Mouse (Mus musculus): ENCODE measurements around the gene Klhdc8a.
A peak's percentile ranks its signal among the peaks of the same experiment; 100 is the strongest.
"Not testable (repeated sequence)": the region's sequence is repeated elsewhere in the genome, so short reads cannot be mapped to it uniquely, and the experiment has no call there.

Gene Klhdc8a

DNA sequence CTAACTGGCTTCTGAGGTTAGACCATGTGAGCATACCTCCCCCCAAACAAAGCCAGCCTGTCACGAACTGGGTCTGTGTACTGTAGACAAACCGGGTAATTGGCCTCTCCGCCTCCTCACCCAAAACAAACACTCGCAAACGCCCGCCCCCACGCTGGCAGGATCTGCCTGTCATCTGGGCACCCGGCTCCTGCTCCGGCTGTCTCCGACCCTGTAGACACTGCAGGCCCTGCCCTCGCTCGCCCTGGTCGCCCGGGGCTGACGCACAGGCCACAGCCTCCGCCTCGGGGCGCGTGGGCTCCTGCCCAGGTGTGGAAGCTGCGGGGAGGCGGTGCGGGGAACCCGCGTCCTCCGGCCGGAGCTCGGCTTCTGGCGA lies at the start of gene Klhdc8a:
Klhdc8a (plus strand) TSS at position 202 of the 376 bp plus-strand sequence.
- peak; percentile 65 for DNase-seq

DNA sequence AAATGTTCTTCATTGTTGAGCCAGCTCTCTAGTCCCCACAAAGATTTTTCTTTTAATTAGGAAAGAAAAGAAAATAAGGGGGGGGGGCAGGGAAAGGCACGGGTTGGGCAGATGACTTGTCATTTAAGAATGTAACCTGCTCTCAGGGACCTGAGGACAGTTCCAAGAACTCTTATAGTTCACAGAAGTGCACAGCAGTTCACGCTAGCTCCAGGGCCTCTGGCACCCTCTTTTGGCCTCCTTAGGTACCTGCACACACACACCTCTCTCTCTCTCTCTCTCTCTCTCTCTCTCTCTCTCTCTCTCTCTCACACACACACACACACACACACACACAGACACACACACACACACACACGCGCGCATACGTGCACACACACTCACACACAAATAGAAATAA lies 44.0 kb upstream of the Klhdc8a start:
- no peak for DNase-seq

DNA sequence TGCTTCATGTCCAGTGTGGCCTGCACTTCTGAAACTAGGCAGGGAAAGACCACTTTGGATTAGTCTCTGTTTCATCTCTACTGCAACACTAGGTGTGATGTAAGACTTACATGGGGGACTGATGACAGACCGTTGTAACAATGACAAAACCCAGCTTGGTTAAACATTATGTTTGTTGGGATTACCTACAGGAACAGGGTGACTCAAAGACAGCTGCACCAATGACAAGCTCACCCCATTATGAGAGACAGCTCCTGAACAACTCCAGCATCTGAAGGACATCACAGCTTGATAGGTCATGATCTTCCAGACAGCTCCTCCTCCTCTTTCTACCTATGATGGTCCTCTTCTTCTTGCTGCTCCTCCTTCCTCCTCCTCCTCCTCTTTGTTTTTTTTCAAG lies 38.1 kb upstream of the Klhdc8a start:
- no peak for DNase-seq

DNA sequence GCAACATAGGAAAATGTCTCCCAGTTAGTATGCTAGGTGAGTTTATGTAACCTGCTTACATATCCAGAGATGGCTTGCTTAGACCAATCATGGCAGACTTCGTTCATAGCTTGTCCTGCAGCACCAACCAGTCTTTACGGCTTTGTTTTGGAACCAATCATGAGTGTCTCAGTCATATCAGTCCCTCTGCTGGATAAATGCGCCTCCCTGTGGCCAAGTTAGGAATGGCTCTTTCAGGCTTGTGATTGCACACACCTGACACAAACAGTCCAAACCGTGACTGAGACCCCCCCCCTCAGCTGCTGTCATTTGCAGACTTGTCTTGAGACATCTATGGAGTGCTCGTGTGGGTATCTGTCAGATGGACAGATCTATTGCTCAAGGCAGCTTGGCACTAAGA lies 37.4 kb upstream of the Klhdc8a start:
- no peak for DNase-seq

DNA sequence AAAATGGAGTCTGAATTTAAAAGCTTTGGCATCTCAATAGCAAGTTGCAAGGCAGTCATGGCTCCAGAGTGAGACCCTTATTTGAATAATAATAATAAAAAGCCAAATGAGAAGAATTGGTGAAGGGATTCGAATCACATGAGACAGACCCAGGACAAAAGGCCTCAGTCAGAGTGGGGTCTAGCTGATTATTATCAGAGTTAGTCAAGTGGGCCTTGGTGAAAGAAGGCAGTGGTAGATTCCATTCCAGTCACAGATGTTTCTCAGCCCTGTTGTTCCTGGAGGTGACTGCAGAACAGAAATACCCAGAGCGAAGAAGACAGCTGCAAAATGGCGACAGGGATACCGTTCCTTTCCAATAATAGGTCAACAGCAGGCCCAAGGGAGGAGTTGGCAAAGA lies 34.8 kb upstream of the Klhdc8a start:
- no peak for DNase-seq

DNA sequence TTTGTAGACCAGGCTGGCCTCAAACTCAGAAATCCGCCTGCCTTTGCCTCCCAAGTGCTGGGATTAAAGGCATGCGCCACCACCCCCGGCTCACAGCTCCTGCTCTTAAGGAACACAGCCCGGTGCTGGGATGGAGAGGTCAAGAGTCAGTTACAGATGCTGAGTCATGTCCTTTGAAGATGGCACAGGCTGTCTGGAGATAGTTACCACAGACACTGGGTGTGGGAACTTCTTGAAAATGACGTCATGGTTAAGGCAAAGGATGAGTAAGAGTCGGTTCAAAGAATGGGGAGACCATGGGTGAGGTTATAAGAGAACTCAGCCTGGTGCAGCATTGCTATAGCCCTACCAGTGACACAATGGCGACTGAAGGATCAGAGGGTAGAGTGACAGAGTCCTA lies 33.8 kb upstream of the Klhdc8a start:
- no peak for DNase-seq

DNA sequence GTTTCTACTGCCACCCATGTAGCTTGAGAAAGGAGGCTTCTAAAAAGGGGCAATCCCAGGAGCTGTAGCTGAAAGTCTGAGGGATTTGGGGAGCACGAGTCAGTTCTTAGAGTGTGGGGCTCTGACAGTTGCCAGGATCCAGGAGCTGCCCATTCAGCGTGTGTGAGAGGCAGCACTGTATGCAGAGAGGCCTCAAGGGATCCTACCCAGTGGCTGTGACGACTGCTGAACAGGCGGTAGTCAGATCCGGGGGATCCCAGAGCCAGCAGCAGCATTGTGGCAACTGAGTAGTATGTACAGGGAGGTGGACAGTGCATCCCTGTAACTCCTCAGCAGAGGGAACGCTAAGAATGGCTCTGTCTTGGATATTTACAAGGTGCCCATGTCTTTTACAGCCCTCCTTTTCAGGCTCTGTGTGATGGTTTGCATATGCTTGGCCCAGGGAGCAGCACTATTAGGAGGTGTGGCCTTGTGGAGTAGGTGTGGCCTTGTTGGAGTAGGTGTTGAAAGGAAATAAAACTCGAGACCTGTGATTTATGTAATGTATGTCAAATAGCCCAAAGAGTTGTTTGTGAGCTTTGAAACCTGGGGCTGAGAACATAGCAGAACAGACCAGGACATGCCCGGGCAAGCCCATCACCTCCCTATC lies 33.1 kb upstream of the Klhdc8a start:
- no peak for DNase-seq

DNA sequence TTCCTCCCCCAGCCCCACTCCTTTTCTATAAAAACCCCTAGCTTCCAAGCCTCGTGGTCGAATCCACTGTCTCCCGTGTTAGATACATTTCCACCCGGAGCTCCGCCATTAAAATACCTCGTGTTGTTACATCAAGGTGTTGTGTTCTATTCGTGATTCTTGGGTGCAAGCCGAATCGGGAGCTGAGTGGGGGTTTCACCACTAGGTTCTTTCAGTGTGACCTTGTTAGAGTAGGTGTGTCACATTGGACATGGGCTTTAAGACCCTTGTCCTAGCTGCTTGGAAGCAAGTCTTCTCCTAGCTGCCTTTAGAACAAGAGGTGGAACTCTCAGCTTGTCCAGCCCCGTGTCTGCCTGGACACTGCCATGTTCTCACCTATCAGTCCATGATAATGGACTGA lies 32.5 kb upstream of the Klhdc8a start:
- no peak for DNase-seq

DNA sequence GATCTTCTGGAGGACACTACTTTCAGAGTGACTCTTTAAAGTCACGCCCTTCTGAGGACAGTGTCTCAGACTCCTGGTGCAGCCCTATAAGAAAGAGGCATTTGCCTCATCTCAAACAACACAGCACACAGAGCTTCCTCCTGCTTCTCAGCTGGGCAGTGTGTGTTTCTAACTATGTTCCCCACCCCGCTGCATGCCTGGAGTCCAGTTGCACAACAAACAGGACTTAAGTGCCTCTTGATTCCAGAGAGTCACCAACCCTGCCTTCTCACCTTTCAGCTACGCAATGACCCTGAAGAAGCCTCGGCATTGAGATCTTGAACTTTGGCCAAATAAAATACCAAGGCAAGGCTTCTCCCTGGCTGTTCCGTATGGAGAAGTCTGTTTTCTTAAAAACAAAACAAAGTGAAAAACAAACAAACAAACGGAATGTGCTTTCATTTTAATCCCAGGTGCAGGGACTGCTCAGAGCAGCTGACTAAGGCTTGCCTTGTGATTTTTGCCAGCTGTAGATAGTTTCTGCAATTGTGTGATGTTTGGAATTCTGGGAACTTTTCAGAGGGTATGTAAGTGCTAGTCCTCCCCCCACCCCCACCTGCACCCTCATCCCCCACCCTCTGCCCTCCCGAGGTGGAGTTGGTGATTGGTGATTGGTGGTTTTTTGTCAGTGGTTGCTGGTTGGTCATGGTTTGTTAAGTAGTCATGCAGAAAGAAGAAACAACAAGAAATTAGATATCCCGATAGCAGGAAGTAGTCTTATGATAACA lies 31.5 kb upstream of the Klhdc8a start:
- DNase-seq: peak; percentile 52

DNA sequence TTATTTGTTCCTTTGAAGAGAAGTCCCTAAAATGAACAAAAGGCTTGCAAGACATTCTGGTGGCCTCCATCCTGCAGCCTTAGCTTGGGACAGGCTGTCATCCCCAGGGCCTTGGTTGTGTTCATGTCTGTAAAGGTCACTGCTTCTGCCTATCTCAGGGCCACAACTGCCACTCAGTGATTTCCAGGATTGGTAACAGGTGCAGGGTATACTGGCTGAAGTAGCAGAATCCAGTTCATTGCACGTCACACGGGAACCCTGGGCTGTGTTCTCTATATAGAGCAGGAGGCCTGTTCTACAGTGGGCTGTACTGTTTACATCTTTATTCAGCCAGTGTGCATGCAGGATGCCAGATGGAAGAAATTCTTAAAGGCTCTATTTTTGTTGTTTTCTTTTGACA lies 30.5 kb upstream of the Klhdc8a start:
- DNase-seq: no peak

DNA sequence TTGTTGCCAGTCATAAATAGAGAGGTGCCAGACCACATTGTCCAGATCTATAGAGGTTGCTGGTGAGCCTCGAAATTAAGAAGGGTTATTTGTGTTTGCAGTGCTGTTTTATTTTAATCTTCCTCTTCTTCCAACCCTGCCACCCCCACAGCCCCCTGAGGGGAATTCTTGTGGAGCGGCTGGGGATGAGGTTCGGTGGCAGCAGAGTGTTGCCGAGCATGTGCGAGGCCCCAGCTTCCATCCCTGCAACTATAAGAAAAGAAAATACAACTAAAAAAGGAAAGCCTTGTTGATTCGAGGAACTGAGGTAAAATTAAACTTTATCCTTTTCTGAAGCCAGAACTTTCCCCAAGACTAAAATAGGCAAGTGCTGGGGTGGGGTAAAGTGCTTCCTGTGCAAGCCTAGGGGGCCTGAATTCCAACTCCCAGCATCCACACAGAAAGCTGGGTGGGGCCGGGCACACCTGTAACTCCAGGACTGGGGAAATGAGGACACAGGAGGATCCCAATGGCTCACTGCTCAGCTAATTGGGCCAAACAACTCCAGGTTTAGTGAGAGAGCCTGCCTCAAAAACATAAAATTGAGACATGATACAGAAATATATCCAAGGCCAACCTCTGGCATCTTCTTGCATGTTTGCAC lies 29.9 kb upstream of the Klhdc8a start:
- DNase-seq: no peak

DNA sequence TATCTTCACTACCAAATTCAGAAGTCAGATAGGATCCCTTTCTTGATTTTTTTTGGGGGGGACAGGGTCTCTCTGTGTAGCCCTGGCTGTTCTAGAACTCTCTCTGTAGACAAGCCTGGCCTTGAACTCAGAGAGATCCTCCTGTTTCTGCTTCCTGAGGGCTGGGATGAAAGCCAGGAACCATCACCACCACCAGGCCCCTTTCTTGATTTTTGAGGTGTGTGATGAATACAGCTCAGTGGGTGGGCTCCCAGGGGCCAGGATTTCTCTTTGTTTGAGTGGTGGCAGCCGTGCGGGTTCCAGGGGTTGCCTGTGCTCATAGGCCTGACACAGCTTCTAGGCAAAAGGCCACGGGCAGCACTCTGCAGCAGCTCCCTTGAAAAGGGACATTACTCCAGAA lies 27.2 kb upstream of the Klhdc8a start:
- no peak for DNase-seq

DNA sequence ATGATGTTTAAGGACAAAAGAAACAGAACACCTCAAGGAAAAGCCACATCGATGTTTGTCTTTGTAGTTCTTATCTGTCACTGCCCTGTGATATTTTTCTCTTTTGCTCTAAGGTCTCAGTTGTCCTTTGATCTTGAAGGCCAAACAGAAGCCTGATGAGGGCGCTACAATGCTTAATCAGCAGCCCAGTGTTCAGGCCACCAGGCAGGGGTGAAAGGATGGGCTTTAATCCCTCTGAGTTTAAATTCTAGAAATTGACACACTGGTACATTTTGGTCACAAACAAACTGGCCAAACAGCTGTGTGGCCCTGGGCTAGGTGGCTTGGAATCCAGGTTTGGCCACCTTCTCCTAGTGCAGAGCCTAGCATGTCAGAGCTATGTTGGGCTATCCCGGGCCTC lies 21.7 kb upstream of the Klhdc8a start:
- no peak for DNase-seq

DNA sequence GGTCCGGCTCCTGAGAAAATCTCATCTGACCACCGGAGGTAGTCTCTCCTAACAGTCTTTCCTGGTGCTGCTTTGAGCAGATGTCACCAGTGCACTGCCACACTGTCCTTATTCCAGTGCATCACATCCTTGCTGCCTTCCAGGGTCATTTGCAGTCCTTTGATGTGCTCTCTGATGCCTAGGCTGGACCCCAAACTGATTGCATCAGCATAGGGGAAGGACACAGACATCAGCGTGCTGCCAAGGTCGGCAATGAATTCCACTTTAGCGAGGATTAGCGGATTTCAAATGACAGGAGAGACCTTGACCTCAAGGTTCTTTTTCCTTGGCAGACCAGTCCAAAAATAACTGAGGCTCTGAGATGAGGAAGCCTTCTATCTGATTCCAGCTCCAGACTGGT lies 21.3 kb upstream of the Klhdc8a start:
- no peak for DNase-seq

DNA sequence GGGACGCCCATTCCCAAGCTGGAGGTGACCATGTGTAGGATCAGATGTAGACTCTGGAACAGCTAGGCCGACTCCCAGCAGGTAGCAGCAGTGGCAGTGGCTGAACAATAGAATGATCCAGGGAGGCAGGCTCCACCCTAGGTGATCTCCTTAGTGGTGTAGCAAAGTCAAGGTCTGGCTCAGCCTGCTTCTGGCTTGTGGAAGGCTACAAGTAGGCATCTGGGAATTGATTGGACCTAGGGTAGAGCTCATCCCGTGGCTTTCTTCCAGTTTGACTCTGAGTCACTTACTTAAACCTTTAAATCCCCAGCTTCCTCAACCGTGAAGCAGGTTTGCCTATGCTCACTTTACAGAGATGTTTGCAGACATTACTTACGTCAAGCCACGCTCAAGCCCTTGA lies 17.8 kb upstream of the Klhdc8a start:
- DNase-seq: not testable (repeated sequence)

DNA sequence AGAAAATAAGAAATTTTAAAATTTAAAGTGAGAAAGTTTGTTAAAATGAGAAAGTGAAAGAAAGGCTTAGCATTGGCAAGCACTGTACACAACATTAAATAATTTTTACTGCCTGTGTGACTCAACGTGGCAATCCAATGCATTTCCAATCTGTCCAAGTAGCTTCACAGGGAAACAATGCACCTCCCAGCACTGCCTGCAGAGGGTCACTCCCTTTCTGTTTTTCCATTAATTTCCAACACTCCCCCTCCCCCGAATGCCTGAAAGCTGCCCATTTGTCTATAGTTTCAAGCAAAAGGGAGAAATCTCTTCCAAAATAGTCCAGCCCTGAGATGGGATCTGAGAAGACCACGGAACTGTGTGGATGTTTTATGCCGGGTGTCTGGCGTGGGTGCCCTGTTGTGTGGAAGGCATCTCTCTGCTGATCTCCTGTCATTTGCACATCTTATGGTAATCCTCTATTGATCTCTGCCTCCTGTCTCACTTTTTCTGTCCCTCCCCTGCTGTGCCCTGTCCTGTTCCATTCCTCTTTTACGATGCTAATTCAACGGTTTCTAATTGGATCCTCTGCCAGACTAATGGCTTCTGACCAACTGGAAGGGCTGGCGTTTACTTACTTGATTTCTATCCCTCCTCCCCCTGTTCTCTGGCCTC lies 16.8 kb upstream of the Klhdc8a start:
- DNase-seq: no peak

DNA sequence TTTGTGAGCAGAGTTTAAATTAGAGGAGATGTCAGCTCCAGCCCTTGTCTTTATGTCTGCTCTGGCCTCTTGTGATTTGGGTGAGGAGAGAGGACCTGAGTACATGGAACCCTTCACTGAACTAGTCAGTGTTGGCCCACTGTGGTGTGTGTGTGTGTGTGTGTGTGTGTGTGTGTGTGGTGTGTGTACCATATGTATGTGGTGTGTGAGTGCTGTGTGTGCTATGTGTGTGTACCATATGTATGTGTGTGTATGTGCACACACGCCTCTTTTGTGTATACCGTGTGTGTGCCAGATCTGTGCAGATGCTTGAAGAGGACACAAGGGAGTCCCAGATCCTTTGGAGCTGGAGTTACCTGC lies 16.3 kb upstream of the Klhdc8a start:
- no peak for DNase-seq

DNA sequence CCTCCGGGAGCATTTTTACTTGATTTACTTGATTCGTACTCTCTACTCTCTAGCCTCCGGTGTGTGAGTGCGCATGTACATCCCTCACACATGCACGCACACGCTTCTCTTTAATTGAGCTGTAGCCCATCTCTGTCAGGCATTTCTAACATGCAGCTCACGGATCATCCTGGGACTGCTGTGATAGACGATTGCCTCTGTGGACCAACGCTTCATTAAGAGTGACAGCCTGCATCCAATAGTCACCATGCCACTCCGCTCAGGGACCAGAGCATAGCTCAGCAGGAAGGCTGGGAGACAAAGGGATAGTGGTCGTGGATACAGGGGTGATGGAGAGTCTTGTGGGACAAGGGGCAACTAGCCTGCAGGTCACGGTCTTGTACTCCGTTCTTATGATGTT lies 15.4 kb upstream of the Klhdc8a start:
- DNase-seq: no peak

DNA sequence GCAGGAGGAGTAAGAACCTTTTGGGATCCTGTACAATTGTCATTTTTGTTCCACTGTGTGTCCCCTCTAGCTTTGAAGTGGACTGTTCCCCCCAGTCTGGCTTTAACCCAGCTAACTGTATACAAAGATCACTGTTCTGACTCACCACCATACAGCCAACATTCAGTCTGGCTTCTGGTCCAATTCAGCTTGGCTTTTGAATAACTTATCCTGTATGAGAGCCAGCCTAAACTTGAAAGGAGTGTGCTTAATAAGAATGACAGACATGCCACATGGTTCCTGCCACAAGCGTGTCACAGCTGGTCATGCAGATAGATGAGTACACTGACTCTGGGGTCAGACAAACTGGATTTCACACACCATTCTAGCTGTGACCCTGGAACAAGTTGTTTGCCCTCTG lies 11.7 kb upstream of the Klhdc8a start:
- no peak for DNase-seq

DNA sequence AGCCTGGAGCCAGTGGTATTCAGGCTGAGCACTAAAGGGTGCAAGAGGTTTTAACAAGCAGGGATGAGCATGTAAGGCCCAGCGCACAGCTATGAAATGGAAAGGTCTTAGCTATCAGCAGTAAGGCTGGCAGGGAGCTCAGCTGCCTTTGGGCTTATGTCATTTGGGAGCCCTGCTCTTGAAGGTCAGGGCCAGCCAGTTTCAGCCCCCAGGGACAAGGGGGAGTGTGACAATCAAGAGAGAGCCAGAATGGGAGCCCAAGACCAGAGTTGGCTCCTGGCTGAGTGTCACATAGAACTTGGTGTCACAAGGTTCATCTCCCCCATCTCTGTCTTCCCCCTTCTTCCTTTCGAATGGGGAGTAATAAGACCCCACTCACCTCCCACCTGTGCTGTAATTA lies 11.0 kb upstream of the Klhdc8a start:
- no peak for DNase-seq

DNA sequence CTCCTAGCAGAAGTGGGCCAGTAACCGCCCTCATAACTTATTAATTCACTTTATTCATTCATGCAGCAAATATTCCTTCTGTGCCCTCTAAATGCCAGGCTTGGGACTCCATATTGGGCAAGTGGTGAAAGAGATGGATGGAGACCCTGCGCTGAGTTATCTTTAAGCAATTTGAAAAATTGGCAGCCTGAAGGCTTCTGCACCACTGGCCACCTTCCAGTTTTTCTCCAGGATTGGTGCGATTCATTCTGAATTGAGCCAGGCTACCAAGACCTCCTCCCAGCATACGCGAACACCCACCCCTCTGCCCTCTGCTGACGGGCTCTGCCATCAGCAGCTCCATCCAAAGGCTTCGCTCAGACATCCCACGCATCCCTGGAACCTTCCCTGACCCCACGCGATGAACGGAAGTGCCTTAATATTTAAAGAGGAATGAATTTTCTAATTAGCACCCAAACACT lies 10.4 kb upstream of the Klhdc8a start:
- DNase-seq: no peak

DNA sequence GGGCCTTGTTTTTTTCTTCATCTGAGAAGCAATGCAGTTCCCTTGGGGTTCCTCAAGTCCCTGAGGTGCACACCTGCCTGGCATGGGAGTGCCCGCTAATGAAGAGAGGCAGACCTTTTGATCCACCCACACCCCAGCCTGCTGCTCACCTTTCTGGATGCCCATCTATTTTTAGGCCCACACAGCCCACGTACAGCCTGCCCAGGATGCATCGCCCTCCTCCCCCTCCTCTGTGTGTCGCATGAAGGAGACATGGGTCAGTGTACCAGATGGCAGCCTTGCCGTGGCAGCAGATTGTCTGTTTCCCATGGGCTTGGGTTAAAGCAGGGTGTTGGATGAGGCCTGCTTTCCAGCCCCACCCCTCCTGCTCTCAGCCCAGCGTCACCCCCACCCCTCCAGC lies 8.5 kb upstream of the Klhdc8a start:
- DNase-seq: no peak

DNA sequence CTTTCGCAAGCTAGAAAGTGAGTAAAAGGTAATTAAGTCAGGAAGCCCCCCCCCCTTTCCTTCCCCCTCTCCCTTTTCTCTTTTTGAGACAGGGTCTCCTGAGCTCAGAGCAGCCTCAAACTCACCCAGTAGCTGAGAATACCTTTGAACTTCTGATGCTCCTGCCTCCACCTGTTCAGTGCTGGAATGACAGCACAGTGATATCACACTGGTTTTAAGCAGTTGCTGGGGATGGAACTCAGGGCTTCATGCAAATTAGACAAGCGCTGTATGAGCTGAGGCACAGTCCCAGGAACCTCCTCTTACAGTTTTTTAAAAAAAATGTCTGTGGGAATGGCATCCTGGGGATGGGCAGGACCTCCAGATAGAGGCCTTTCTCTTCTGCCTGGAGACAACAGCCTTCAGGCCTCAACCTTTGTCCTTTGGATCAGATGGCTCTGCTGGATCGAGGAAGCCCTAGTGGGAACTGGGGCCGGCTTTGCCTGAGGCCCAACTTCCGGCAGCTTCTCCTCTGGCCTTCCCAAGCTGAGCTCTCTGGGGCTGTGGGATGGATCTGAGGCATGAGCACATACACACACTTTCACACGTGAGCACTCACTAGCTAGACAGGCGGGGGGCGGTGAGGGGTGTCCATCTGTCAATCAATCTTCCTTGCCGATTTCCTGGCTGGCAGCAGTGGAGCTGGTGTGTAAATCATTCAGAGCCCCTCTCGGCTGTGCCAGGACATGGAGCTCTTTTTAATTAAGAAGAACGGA lies 7.3 kb upstream of the Klhdc8a start:
- DNase-seq: no peak
